Mouse (Mus musculus) heart, postnatal 0 days (tissue): ENCODE measurements around the gene Il25.

ENCODE experiments used
- CTCF ChIP-seq: IDR thresholded peaks from 2 replicates; pipeline ENCODE4 v1.5.1; 2016; ENCODE audit warnings: antibody characterized with exemption, control low read depth, low read depth
- EP300 ChIP-seq: IDR thresholded peaks from 2 replicates; pipeline ENCODE4 v1.6.1; 2016; ENCODE audit warnings: antibody characterized with exemption, low read depth

- no peak for TF ChIP-seq CTCF
- TF ChIP-seq EP300: no peak; the same call in 1 of the 2 replicates
Measured at GRCm38 (mm10) chr14:54963727-54964126, 31.2 kb downstream of the Il25 start.
